Mouse (Mus musculus): ENCODE results near the gene Hydin.
A peak's percentile ranks its signal among the peaks of the same experiment; 100 is the strongest.
"Not testable (repeated sequence)": the region's sequence is repeated elsewhere in the genome, so short reads cannot be mapped to it uniquely, and the experiment has no call there.

Hydin gene

GRCm38 (mm10) chr8:110522495-110522894 is 255.7 kb downstream of the Hydin start:
- DNase-seq (ENCODE audit: low spot score in 2 of 2) = not testable (repeated sequence)

- no peak for DNase-seq (ENCODE audit: low spot score in 2 of 2)
These were observed 256.2 kb downstream of the Hydin start for GRCm38 (mm10) chr8:110522985-110523384.

- DNase-seq (ENCODE audit: low spot score in 2 of 2) = no peak
These were observed 258.5 kb downstream of the Hydin start for GRCm38 (mm10) chr8:110525229-110525628.

GRCm38 (mm10) chr8:110530008-110530762 is 263.4 kb downstream of the Hydin start:
- no peak for DNase-seq (ENCODE audit: low spot score in 2 of 2)

GRCm38 (mm10) chr8:110533781-110534180 is 267.0 kb downstream of the Hydin start:
- DNase-seq (ENCODE audit: low spot score in 2 of 2) = no peak

- no peak for DNase-seq (ENCODE audit: low spot score in 2 of 2)
These were observed 271.1 kb downstream of the Hydin start for GRCm38 (mm10) chr8:110537849-110538248.

- no peak for DNase-seq (ENCODE audit: low spot score in 2 of 2)
These were observed 283.6 kb downstream of the Hydin start for GRCm38 (mm10) chr8:110550343-110550742.

- DNase-seq (ENCODE audit: low spot score in 2 of 2) = not testable (repeated sequence)
These were observed 285.3 kb downstream of the Hydin start for GRCm38 (mm10) chr8:110552111-110552510.

- DNase-seq (ENCODE audit: low spot score in 2 of 2) = no peak
These were observed 325.9 kb downstream of the Hydin start for GRCm38 (mm10) chr8:110592641-110593040.

GRCm38 (mm10) chr8:110594164-110594563 is 327.4 kb downstream of the Hydin start:
- no peak for DNase-seq (ENCODE audit: low spot score in 2 of 2)

GRCm38 (mm10) chr8:110604556-110604955 is 337.8 kb downstream of the Hydin start:
- no peak for DNase-seq (ENCODE audit: low spot score in 2 of 2)

GRCm38 (mm10) chr8:110605401-110606015 is 338.7 kb downstream of the Hydin start:
- no peak for DNase-seq (ENCODE audit: low spot score in 2 of 2)

- no peak for DNase-seq (ENCODE audit: low spot score in 2 of 2)
These were observed 349.0 kb downstream of the Hydin start for GRCm38 (mm10) chr8:110615730-110616129.

GRCm38 (mm10) chr8:110617801-110618358 is 351.1 kb downstream of the Hydin start:
- no peak for DNase-seq (ENCODE audit: low spot score in 2 of 2)

- DNase-seq (ENCODE audit: low spot score in 2 of 2) = peak; percentile 98 to 99
These were observed 351.8 kb downstream of the Hydin start, which contains the start of gene Vac14 for GRCm38 (mm10) chr8:110618391-110619207. TSS of gene Vac14 (plus strand) at chr8:110618585.

- no peak for DNase-seq (ENCODE audit: low spot score in 2 of 2)
These were observed 352.4 kb downstream of the Hydin start for GRCm38 (mm10) chr8:110619208-110619574.

- DNase-seq (ENCODE audit: low spot score in 2 of 2) = no peak
These were observed 353.1 kb downstream of the Hydin start for GRCm38 (mm10) chr8:110619919-110620318.

- no peak for DNase-seq (ENCODE audit: low spot score in 2 of 2)
These were observed 359.7 kb downstream of the Hydin start for GRCm38 (mm10) chr8:110626431-110626830.

GRCm38 (mm10) chr8:110629245-110630063 is 362.7 kb downstream of the Hydin start:
- DNase-seq (ENCODE audit: low spot score in 2 of 2) = peak; percentile 38 to 77

GRCm38 (mm10) chr8:110630079-110630478 is 363.3 kb downstream of the Hydin start:
- DNase-seq (ENCODE audit: low spot score in 2 of 2) = no peak

- no peak for DNase-seq (ENCODE audit: low spot score in 2 of 2)
These were observed 363.8 kb downstream of the Hydin start for GRCm38 (mm10) chr8:110630571-110631071.
